Mouse (Mus musculus): Measurements from ENCODE around the gene Wsb1. TPM values are rescaled to one million over a fixed set of nuclear protein-coding genes. Genes with fewer than 3 reads are reported as not detected.

Gene Wsb1
- total and polyA plus RNA-seq, 3 experiments: 48.8 to 90.9 (median 57.0) TPM

DNA sequence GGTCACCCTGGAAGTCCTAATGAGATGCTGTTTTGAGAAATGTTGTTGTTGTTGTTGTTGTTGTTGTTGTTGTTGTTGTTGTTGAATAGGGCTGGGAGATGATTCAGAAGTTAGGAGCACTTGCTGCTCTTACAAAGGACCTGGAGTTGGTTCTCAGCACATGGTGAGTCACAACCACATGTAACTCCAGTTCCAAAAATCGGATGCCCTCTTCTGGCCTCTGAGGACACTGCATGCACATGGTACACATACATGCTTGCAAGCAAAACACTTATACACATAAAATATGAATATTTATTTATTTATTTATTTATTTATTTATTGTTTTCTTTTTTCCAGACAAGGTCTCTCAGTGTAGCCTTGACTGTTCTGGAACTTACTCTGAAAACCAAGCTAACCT is 36.4 kb downstream of the Wsb1 start (continued):
- no peak for TF ChIP-seq MYB (IDR thresholded peaks at IDR 0.05; ENCODE audit: low read depth, low read length)

GRCm38 (mm10) chr11:79217133-79217532 is 37.3 kb downstream of the Wsb1 start:
- TF ChIP-seq USF1 (IDR thresholded peaks at IDR 0.05; ENCODE audit: low read depth, low read length): no peak
- no peak for TF ChIP-seq TAL1 (IDR thresholded peaks at IDR 0.05; ENCODE audit: low read length)
- TF ChIP-seq CTCF (IDR thresholded peaks at IDR 0.05 in 2 of 3, conservative IDR thresholded peaks at IDR 0.05 in 1 of 3; ENCODE audit: control insufficient read depth in 1 of 3, insufficient read depth in 1 of 3, low read depth in 2 of 3, low read length in 3 of 3, poor library complexity in 1 of 3, severe bottlenecking in 1 of 3): no peak
- TF ChIP-seq EP300 (IDR thresholded peaks at IDR 0.05; ENCODE audit: low read depth in 1 of 2, low read length in 2 of 2): no peak
- Histone ChIP-seq H3K27me3 (ENCODE audit: control insufficient read depth in 1 of 2, insufficient read depth in 2 of 2, low read length in 2 of 2) (no peaks in the 10 kb centered on the region), H3K79me2 (ENCODE audit: control insufficient read depth, insufficient read depth, low read length, poor library complexity) (no peaks in the 10 kb centered on the region), H3K4me3 (ENCODE audit: control insufficient read depth in 1 of 2, insufficient read depth in 1 of 2, low read depth in 2 of 2, low read length in 2 of 2) (no peak overlapping the region), H3K27ac (ENCODE audit: control insufficient read depth, low read depth, low read length) (no peak overlapping the region), H3K9me3 (replicated peaks; ENCODE audit: insufficient read depth, low read length) (no peaks in the 10 kb centered on the region), H3K4me1 (ENCODE audit: control insufficient read depth in 1 of 2, insufficient read depth in 2 of 2, low read length in 2 of 2) (peaks cover 0 to 12% of the 10 kb centered on the region in 2 experiments; a peak in 2 of 4 replicates), H3K36me3 (ENCODE audit: control insufficient read depth in 1 of 2, insufficient read depth in 2 of 2, low read length in 2 of 2) (peaks cover 0 to 4% of the 10 kb centered on the region in 2 experiments; a peak in 2 of 4 replicates), H3K9ac (ENCODE audit: control insufficient read depth, low read depth, low read length, poor library complexity, severe bottlenecking) (no peak overlapping the region)
- no peak for DNase-seq (ENCODE audit: low read depth, low spot score)

- Histone ChIP-seq H3K79me2 (ENCODE audit: control insufficient read depth, insufficient read depth, low read length, poor library complexity) (no peaks in the 10 kb centered on the region), H3K9me3 (replicated peaks; ENCODE audit: insufficient read depth, low read length) (no peaks in the 10 kb centered on the region), H3K4me3 (ENCODE audit: control insufficient read depth in 1 of 2, insufficient read depth in 1 of 2, low read depth in 2 of 2, low read length in 2 of 2) (no peak overlapping the region), H3K9ac (ENCODE audit: control insufficient read depth, low read depth, low read length, poor library complexity, severe bottlenecking) (no peak overlapping the region), H3K4me1 (ENCODE audit: control insufficient read depth in 1 of 2, insufficient read depth in 2 of 2, low read length in 2 of 2) (peaks cover 0 to 12% of the 10 kb centered on the region in 2 experiments; a peak in 2 of 4 replicates), H3K27ac (ENCODE audit: control insufficient read depth, low read depth, low read length) (no peak overlapping the region), H3K36me3 (ENCODE audit: control insufficient read depth in 1 of 2, insufficient read depth in 2 of 2, low read length in 2 of 2) (peaks cover 0 to 4% of the 10 kb centered on the region in 2 experiments; a peak in 2 of 4 replicates), H3K27me3 (ENCODE audit: control insufficient read depth in 1 of 2, insufficient read depth in 2 of 2, low read length in 2 of 2) (no peaks in the 10 kb centered on the region)
- no peak for DNase-seq (ENCODE audit: low read depth, low spot score)
- TF ChIP-seq CTCF (IDR thresholded peaks at IDR 0.05 in 2 of 3, conservative IDR thresholded peaks at IDR 0.05 in 1 of 3; ENCODE audit: control insufficient read depth in 1 of 3, insufficient read depth in 1 of 3, low read depth in 2 of 3, low read length in 3 of 3, poor library complexity in 1 of 3, severe bottlenecking in 1 of 3) (no peak), BHLHE40 (IDR thresholded peaks at IDR 0.05; ENCODE audit: borderline replicate concordance, low read depth, low read length) (no peak), ZC3H11A (IDR thresholded peaks at IDR 0.05; ENCODE audit: low read depth, low read length) (no peak), KAT2A (conservative IDR thresholded peaks at IDR 0.05; ENCODE audit: low read depth, low read length) (no peak), ELF1 (IDR thresholded peaks at IDR 0.05; ENCODE audit: low read depth, low read length) (no peak), HCFC1 (IDR thresholded peaks at IDR 0.05; ENCODE audit: low read depth, low read length) (no peak), ZNF384 (IDR thresholded peaks at IDR 0.05; ENCODE audit: low read depth, low read length) (no peak), EP300 (IDR thresholded peaks at IDR 0.05; ENCODE audit: low read depth in 1 of 2, low read length in 2 of 2) (no peak), UBTF (IDR thresholded peaks at IDR 0.05; ENCODE audit: borderline replicate concordance, insufficient read depth, low read depth, low read length) (no peak), TCF12 (IDR thresholded peaks at IDR 0.05; ENCODE audit: low read depth, low read length) (no peak), JUND (IDR thresholded peaks at IDR 0.05; ENCODE audit: low read depth, low read length) (no peak)
Measured at GRCm38 (mm10) chr11:79215539-79215938, 38.9 kb downstream of the Wsb1 start.

Data from MEL (cell line).